Mouse (Mus musculus) B cell, adult 2 months (primary cell): Measurements from ENCODE around the gene Aldh8a1.
A peak's percentile ranks its signal among the peaks of the same experiment; 100 is the strongest.

Source experiments
- DNase-seq, 2 experiments: peaks; one replicate each; pipeline ENCODE4 v3.0.0; 2022

The Aldh8a1 gene

GRCm38 (mm10) chr10:21376682-21377473 is at the start of gene Aldh8a1:
Gene Aldh8a1 (plus strand): TSS chr10:21377291.
- no peak for DNase-seq

- DNase-seq: no peak
Measured at GRCm38 (mm10) chr10:21327605-21328135, 49.4 kb upstream of the Aldh8a1 start.

GRCm38 (mm10) chr10:21334349-21335105 is 42.6 kb upstream of the Aldh8a1 start:
- DNase-seq: no peak

GRCm38 (mm10) chr10:21335534-21335933 is 41.6 kb upstream of the Aldh8a1 start:
- DNase-seq: no peak

GRCm38 (mm10) chr10:21337191-21337590 is 39.9 kb upstream of the Aldh8a1 start:
- peak; percentile 68 to 70 for DNase-seq

- no peak for DNase-seq
Measured at GRCm38 (mm10) chr10:21341706-21342105, 35.4 kb upstream of the Aldh8a1 start.

GRCm38 (mm10) chr10:21342331-21343005 is 34.6 kb upstream of the Aldh8a1 start:
- no peak for DNase-seq

GRCm38 (mm10) chr10:21347332-21347731 is 29.8 kb upstream of the Aldh8a1 start:
- DNase-seq: no peak

GRCm38 (mm10) chr10:21349449-21349848 is 27.6 kb upstream of the Aldh8a1 start:
- DNase-seq: no peak

GRCm38 (mm10) chr10:21349946-21350345 is 27.1 kb upstream of the Aldh8a1 start:
- no peak for DNase-seq

- DNase-seq: no peak
Measured at GRCm38 (mm10) chr10:21350531-21351515, 26.3 kb upstream of the Aldh8a1 start.

- DNase-seq: no peak
Measured at GRCm38 (mm10) chr10:21351766-21352165, 25.3 kb upstream of the Aldh8a1 start.

GRCm38 (mm10) chr10:21353890-21354289 is 23.2 kb upstream of the Aldh8a1 start:
- DNase-seq: no peak

- no peak for DNase-seq
Measured at GRCm38 (mm10) chr10:21354506-21354905, 22.6 kb upstream of the Aldh8a1 start.

GRCm38 (mm10) chr10:21357986-21358385 is 19.1 kb upstream of the Aldh8a1 start:
- DNase-seq: no peak

GRCm38 (mm10) chr10:21359086-21359485 is 18.0 kb upstream of the Aldh8a1 start:
- DNase-seq: no peak

- no peak for DNase-seq
Measured at GRCm38 (mm10) chr10:21361871-21362270, 15.2 kb upstream of the Aldh8a1 start.

- DNase-seq: no peak
Measured at GRCm38 (mm10) chr10:21363297-21363696, 13.8 kb upstream of the Aldh8a1 start.

GRCm38 (mm10) chr10:21364946-21365345 is 12.1 kb upstream of the Aldh8a1 start:
- DNase-seq: no peak

- DNase-seq: no peak
Measured at GRCm38 (mm10) chr10:21365897-21366296, 11.2 kb upstream of the Aldh8a1 start.

GRCm38 (mm10) chr10:21366471-21366870 is 10.6 kb upstream of the Aldh8a1 start:
- DNase-seq: no peak

GRCm38 (mm10) chr10:21367481-21367880 is 9.6 kb upstream of the Aldh8a1 start:
- DNase-seq: no peak
